Mouse (Mus musculus) CD4-positive naive resting alpha-beta T cell, adult 57 days (primary cell): Measurements from ENCODE around the gene Fam192a. TPM values are rescaled to one million over a fixed set of nuclear protein-coding genes. Genes with fewer than 3 reads are reported as not detected.

Experiments used
- total RNA-seq: library from RNA; stranded (reverse); gene quantifications from one replicate; pipeline ENCODE4 v1.2.4, GENCODE M21; 2023

The Fam192a gene
- total RNA-seq: 35.0 TPM

GRCm38 (mm10) chr8:94601607-94602385 lies at the start of gene Fam192a, which contains the start of gene Rspry1:
Gene Fam192a (minus strand): TSS chr8:94601997.
Gene Rspry1 (plus strand): TSS chr8:94601937.

GRCm38 (mm10) chr8:94532873-94533671 lies 68.7 kb downstream of the Fam192a start, which contains the start of gene Cpne2:
Gene Cpne2 (plus strand): TSS chr8:94532990.

Other genes starting within 250 kb of the Fam192a start
- gene Herpud1, start 215.6 kb downstream of the Fam192a start, total RNA-seq: 187 TPM
- gene Nlrc5, start 167.6 kb downstream of the Fam192a start, total RNA-seq: 353 TPM
- 2.6 TPM for gene Cpne2, start 69.0 kb downstream of the Fam192a start, total RNA-seq
- gene Rspry1, start 60 bp downstream of the Fam192a start, total RNA-seq: 39.8 TPM
- 125 TPM for gene Arl2bp, start 64.6 kb upstream of the Fam192a start, total RNA-seq
- not detected for gene Pllp, start 94.3 kb upstream of the Fam192a start, total RNA-seq
- 0.59 TPM for gene Ccl22, start 143.6 kb upstream of the Fam192a start, total RNA-seq
- gene Cx3cl1, start 170.0 kb upstream of the Fam192a start, total RNA-seq: not detected
- gene Ccl17, start 208.5 kb upstream of the Fam192a start, total RNA-seq: not detected
- gene Coq9, start 236.3 kb upstream of the Fam192a start, total RNA-seq: 33.6 TPM
- gene Ciapin1, start 236.4 kb upstream of the Fam192a start, total RNA-seq: 57.2 TPM